Mouse (Mus musculus) liver, adult 2 months (tissue): ENCODE data around the gene Zfp286.

Experiments used
- CTCF ChIP-seq: fragments of 200-500 bp; IDR thresholded peaks from 2 replicates; pipeline ENCODE4 v1.5.1; 2011; ENCODE audit warnings: low read depth, low read length, control low read depth
- POLR2A ChIP-seq: fragments of 200-500 bp; IDR thresholded peaks from 2 replicates; pipeline ENCODE4 v1.6.1; 2011; ENCODE audit warnings: low read length, control low read depth; ENCODE audit not compliant: insufficient read depth; ENCODE audit errors: extremely low read depth

GRCm38 (mm10) chr11:62708252-62708651, 81.0 kb downstream of the Zfp286 start:
- TF ChIP-seq CTCF (no peak), POLR2A (no peak)
